Mouse (Mus musculus): ENCODE results near the gene Olfr355.

The Olfr355 gene

DNA sequence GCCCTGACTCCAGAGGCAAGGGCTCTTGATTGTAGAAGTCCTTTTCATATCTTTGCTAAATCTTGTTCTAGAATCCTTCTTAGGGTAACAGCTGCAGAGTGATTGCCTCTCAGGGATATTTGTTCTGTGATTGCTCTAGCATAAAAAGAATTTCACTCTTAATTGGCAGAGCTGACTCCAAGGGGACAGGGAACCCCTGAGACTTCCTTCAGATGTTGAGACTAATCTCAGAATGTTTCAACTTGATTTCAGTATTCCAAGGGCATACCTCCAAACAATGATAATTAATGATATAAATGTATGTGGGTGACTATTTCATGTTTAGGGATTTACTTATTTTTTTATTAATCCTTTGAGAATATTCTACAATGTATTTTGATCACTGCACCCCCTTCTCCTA, at the start of gene Olfr355:
Olfr355 (minus strand) TSS at position 101 of the 400 bp plus-strand sequence.
- no peak for DNase-seq (ENCODE audit: low spot score)

DNA sequence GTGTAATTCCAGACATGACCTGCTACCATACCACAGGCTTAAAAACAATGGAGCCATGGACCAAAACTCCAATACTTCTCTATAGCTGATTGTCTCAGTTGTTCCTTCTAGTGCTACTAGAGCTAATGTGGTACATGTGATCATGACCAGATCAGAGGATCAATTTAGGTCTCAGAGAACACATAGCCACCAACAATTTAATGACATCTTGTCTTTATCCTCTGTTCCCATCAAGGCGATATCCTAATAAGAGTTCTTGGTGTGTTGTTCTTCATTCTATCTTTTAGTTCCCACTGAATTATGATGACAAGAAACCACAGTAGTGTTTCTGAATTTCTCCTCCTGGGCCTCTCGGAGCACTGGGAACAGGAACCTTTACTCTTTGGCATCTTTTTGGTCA, 8.1 kb upstream of the Olfr355 start, which contains the start of gene Olfr356:
Olfr356 (plus strand) TSS at position 301 of the 400 bp plus-strand sequence.
- no peak for DNase-seq (ENCODE audit: low spot score)

DNA sequence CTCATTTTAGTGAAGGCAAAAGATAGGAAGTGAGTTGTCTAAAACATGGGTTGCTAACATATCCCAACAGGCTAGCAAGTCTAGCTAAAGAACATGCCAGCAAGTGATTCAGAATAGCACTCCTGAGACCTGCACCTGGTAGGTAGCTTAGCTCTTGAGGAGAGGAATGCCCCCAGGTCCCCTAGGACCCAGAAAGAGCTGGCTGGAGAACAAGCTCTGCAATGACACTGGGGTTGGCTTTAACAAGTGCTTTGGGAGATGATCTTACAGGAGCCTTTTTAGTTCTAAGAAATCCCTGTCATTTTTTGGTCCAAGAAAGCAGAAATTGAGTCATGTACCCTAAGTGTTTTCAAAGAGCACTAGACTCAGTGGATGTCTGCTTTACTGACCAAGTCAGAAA, 23.3 kb downstream of the Olfr355 start, which contains the start of gene Olfr354:
Olfr354 (plus strand) TSS at position 301 of the 400 bp plus-strand sequence.
- no peak for DNase-seq (ENCODE audit: low spot score)

DNA sequence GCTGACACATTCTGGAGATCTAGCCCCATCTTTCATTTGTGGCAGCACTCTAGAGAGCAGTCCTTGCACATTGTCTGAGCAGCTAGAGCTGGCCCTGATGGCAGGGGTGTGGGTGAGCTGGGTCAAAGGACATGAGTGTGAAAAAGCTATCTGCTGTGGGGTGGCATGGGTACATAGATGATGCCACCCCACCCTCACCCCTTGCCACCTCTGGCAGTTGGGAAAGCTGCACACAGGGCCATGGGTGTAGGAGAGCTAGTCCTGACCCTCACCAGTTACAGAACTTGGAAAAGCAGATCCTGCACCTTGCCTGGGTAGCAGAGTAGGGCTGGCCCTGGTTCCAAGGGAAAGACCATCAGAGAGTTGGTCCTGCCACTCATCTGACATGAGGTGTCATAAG, 31.6 kb downstream of the Olfr355 start:
- no peak for DNase-seq (ENCODE audit: low spot score)

DNA sequence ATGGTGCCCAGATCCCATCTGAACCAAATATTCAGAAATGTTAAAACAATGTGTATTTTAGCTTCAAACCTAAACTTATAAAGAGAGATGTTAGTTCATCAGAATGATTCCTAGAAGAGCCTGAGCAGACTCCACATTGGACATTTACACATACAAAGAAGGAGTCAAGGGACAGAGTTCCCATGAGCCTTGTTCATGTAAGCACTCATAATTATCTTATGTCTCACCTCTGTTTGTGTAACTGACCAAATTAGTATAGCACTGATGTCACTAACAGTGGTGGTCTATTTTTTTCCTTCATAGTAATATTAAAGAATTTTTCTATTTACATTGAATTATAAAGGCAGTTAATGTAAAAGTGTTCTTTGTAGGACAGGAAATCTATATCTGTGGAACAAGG, 35.9 kb downstream of the Olfr355 start, which contains the start of gene Olfr353:
Olfr353 (minus strand) TSS at position 101 of the 400 bp plus-strand sequence.
- no peak for DNase-seq (ENCODE audit: low spot score)
